Mouse (Mus musculus) kidney, adult 2 months (tissue): ENCODE data around the gene Hs3st1. TPM values are rescaled to one million over a fixed set of nuclear protein-coding genes. Genes with fewer than 3 reads are reported as not detected.

ENCODE experiments used
- DNase-seq: peaks from one replicate; pipeline ENCODE4 v3.0.0; 2021
- H3K27ac ChIP-seq: fragments of 200-500 bp; 2 replicates; pipeline ENCODE4 v1.5.1; 2012; ENCODE audit warnings: low read depth, low read length, control low read depth, inconsistent platforms; ENCODE audit not compliant: insufficient read depth
- H3K27me3 ChIP-seq: fragments of 200-500 bp; replicated peaks from 2 replicates; pipeline ENCODE4 v1.6.1; 2012; ENCODE audit warnings: mild to moderate bottlenecking, moderate library complexity, low read length, inconsistent platforms; ENCODE audit not compliant: control insufficient read depth, insufficient read depth
- H3K36me3 ChIP-seq: fragments of 200-500 bp; 2 replicates; pipeline ENCODE4 v1.6.1; 2012; ENCODE audit warnings: mild to moderate bottlenecking, moderate library complexity, low read length, inconsistent platforms; ENCODE audit not compliant: control insufficient read depth, insufficient read depth
- H3K4me1 ChIP-seq: fragments of 200-500 bp; 2 replicates; pipeline ENCODE4 v1.6.1; 2011; ENCODE audit warnings: low read length; ENCODE audit not compliant: control insufficient read depth, insufficient read depth
- H3K4me3 ChIP-seq: fragments of 200-500 bp; 2 replicates; pipeline ENCODE4 v1.5.1; 2011; ENCODE audit warnings: mild to moderate bottlenecking, low read depth, low read length, control low read depth; ENCODE audit not compliant: insufficient read depth
- CTCF ChIP-seq: fragments of 200-500 bp; conservative IDR thresholded peaks from 2 replicates; pipeline ENCODE4 v1.5.1; 2011; ENCODE audit warnings: low read depth, mild to moderate bottlenecking, control low read depth, low read length, moderate library complexity, mixed read lengths; ENCODE audit not compliant: insufficient read depth, insufficient read length
- POLR2A ChIP-seq: fragments of 200-500 bp; IDR thresholded peaks from one replicate; pipeline ENCODE4 v1.6.1; 2011; ENCODE audit warnings: low read depth, low read length, control low read depth
- WGBS: fragments of 180-500 bp; shearing (Covaris S2); methylation state at CpG from one replicate; pipeline ENCODE4 v1.1.7; 2018; 5-methylcytosine and 5-hydroxymethylcytosine counted together
- polyA plus RNA-seq: library from polyadenylated mRNA; depleted of rRNA; stranded (reverse); fragments of >200 nt; gene quantifications from 2 replicates; pipeline ENCODE4 v1.2.3, GENCODE M21; 2012

Gene Hs3st1
- polyA plus RNA-seq, 1 experiment: 7.9 TPM

- peak; percentile 20 for DNase-seq
- TF ChIP-seq POLR2A (no peak), CTCF (no peak)
- 80% methylated on average over 5 of the region's 5 CpGs for WGBS
- Histone ChIP-seq H3K4me3 (no peak overlapping the region), H3K4me1 (no peaks in the 10 kb centered on the region), H3K27ac (no peak overlapping the region), H3K27me3 (no peaks in the 10 kb centered on the region), H3K36me3 (no peaks in the 10 kb centered on the region)
These were observed 124.4 kb downstream of the Hs3st1 start for GRCm38 (mm10) chr5:39630841-39631240.

- Histone ChIP-seq H3K27me3 (no peaks in the 10 kb centered on the region), H3K4me3 (no peak overlapping the region), H3K27ac (peak overlapping the region; percentile 16; the same call in 1 of the 2 replicates), H3K4me1 (peaks cover 5% of the 10 kb centered on the region; the same call in 1 of the 2 replicates), H3K36me3 (no peaks in the 10 kb centered on the region)
- DNase-seq: no peak
- WGBS: 46% methylated on average over 8 of the region's 8 CpGs
- TF ChIP-seq POLR2A (no peak), CTCF (no peak)
These were observed 130.2 kb downstream of the Hs3st1 start for GRCm38 (mm10) chr5:39625037-39625473.

- Histone ChIP-seq H3K36me3 (no peaks in the 10 kb centered on the region), H3K4me1 (peaks cover 5% of the 10 kb centered on the region; the same call in 1 of the 2 replicates), H3K4me3 (no peak overlapping the region), H3K27ac (0 out of 2 replicates have a peak overlapping the region, but pooled peaks have one; percentile 12), H3K27me3 (no peaks in the 10 kb centered on the region)
- WGBS: 79% methylated on average over 4 of the region's 4 CpGs
- DNase-seq: no peak
- TF ChIP-seq CTCF (no peak), POLR2A (no peak)
These were observed 131.1 kb downstream of the Hs3st1 start for GRCm38 (mm10) chr5:39624218-39624590.

GRCm38 (mm10) chr5:39623304-39624217 lies 131.7 kb downstream of the Hs3st1 start:
- Histone ChIP-seq H3K4me1 (peaks cover 5% of the 10 kb centered on the region; the same call in 1 of the 2 replicates), H3K36me3 (no peaks in the 10 kb centered on the region), H3K4me3 (no peak overlapping the region), H3K27me3 (no peaks in the 10 kb centered on the region), H3K27ac (no peak overlapping the region)
- TF ChIP-seq POLR2A (no peak), CTCF (no peak)
- WGBS: 76% methylated on average over 13 of the region's 13 CpGs
- DNase-seq: no peak

- DNase-seq: peak; percentile 49
- TF ChIP-seq POLR2A (no peak), CTCF (no peak)
- WGBS: 70% methylated on average over 3 of the region's 3 CpGs
These were observed 134.9 kb downstream of the Hs3st1 start for GRCm38 (mm10) chr5:39620206-39620866.

GRCm38 (mm10) chr5:39617354-39617977 lies 137.8 kb downstream of the Hs3st1 start:
- Histone ChIP-seq H3K36me3 (no peaks in the 10 kb centered on the region), H3K4me1 (no peaks in the 10 kb centered on the region), H3K4me3 (no peak overlapping the region), H3K27me3 (no peaks in the 10 kb centered on the region), H3K27ac (no peak overlapping the region)
- no peak for DNase-seq
- WGBS: 66% methylated on average over 2 of the region's 2 CpGs
- TF ChIP-seq CTCF (no peak), POLR2A (no peak)

More at GRCm38 (mm10) chr5:39620206-39620866, 134.9 kb downstream of the Hs3st1 start:
- Histone ChIP-seq H3K27me3 (no peaks in the 10 kb centered on the region), H3K4me3 (no peak overlapping the region), H3K36me3 (no peaks in the 10 kb centered on the region), H3K27ac (no peak overlapping the region), H3K4me1 (peaks cover 5% of the 10 kb centered on the region; the same call in 1 of the 2 replicates)

GRCm38 (mm10) chr5:39615202-39615601 lies 140.1 kb downstream of the Hs3st1 start:
- DNase-seq: no peak
- Histone ChIP-seq H3K36me3 (no peaks in the 10 kb centered on the region), H3K27me3 (no peaks in the 10 kb centered on the region), H3K4me1 (no peaks in the 10 kb centered on the region), H3K4me3 (no peak overlapping the region), H3K27ac (no peak overlapping the region)
- WGBS: 93% methylated on average over 7 of the region's 7 CpGs
- TF ChIP-seq POLR2A: no peak
- TF ChIP-seq CTCF: no peak
